Mouse (Mus musculus) forelimb bud, embryonic 11.5 days (tissue): ENCODE measurements around the gene Ptprb.

Source experiments
- DNase-seq: peaks from one replicate; pipeline ENCODE4 v3.0.0-alpha.2; 2012; ENCODE audit warnings: low read depth, low spot score

Ptprb gene

GRCm38 (mm10) chr10:116374111-116374510 is 98.8 kb downstream of the Ptprb start:
- no peak for DNase-seq

GRCm38 (mm10) chr10:116376853-116377252 is 101.5 kb downstream of the Ptprb start:
- no peak for DNase-seq

- no peak for DNase-seq
These were observed 107.7 kb downstream of the Ptprb start for GRCm38 (mm10) chr10:116382826-116383685.

- DNase-seq = no peak
These were observed 109.1 kb downstream of the Ptprb start for GRCm38 (mm10) chr10:116384401-116384800.

- DNase-seq = no peak
These were observed 111.1 kb downstream of the Ptprb start for GRCm38 (mm10) chr10:116386391-116386885.

GRCm38 (mm10) chr10:116388840-116389239 is 113.5 kb downstream of the Ptprb start:
- no peak for DNase-seq

- DNase-seq = no peak
These were observed 118.6 kb downstream of the Ptprb start for GRCm38 (mm10) chr10:116393790-116394475.

GRCm38 (mm10) chr10:116394585-116394984 is 119.3 kb downstream of the Ptprb start:
- no peak for DNase-seq

GRCm38 (mm10) chr10:116396279-116396678 is 121.0 kb downstream of the Ptprb start:
- DNase-seq = no peak

- no peak for DNase-seq
These were observed 121.6 kb downstream of the Ptprb start for GRCm38 (mm10) chr10:116396966-116397365.

- no peak for DNase-seq
These were observed 122.2 kb downstream of the Ptprb start for GRCm38 (mm10) chr10:116397573-116397972.

- no peak for DNase-seq
These were observed 122.7 kb downstream of the Ptprb start for GRCm38 (mm10) chr10:116397973-116398372.

- DNase-seq = no peak
These were observed 127.6 kb downstream of the Ptprb start for GRCm38 (mm10) chr10:116402742-116403425.

GRCm38 (mm10) chr10:116403679-116404078 is 128.4 kb downstream of the Ptprb start:
- DNase-seq = no peak

GRCm38 (mm10) chr10:116405011-116405410 is 129.7 kb downstream of the Ptprb start:
- no peak for DNase-seq

- DNase-seq = no peak
These were observed 132.5 kb downstream of the Ptprb start for GRCm38 (mm10) chr10:116407684-116408359.

- DNase-seq = no peak
These were observed 135.5 kb downstream of the Ptprb start for GRCm38 (mm10) chr10:116410826-116411225.

GRCm38 (mm10) chr10:116416142-116416541 is 140.8 kb downstream of the Ptprb start:
- no peak for DNase-seq

- DNase-seq = no peak
These were observed 141.4 kb downstream of the Ptprb start for GRCm38 (mm10) chr10:116416726-116417125.

- DNase-seq = no peak
These were observed 142.9 kb downstream of the Ptprb start for GRCm38 (mm10) chr10:116418121-116418726.

- no peak for DNase-seq
These were observed 145.7 kb downstream of the Ptprb start for GRCm38 (mm10) chr10:116420976-116421375.
